Mouse (Mus musculus): Measurements from ENCODE around the gene Slc39a5.
A peak's percentile ranks its signal among the peaks of the same experiment; 100 is the strongest.

DNA sequence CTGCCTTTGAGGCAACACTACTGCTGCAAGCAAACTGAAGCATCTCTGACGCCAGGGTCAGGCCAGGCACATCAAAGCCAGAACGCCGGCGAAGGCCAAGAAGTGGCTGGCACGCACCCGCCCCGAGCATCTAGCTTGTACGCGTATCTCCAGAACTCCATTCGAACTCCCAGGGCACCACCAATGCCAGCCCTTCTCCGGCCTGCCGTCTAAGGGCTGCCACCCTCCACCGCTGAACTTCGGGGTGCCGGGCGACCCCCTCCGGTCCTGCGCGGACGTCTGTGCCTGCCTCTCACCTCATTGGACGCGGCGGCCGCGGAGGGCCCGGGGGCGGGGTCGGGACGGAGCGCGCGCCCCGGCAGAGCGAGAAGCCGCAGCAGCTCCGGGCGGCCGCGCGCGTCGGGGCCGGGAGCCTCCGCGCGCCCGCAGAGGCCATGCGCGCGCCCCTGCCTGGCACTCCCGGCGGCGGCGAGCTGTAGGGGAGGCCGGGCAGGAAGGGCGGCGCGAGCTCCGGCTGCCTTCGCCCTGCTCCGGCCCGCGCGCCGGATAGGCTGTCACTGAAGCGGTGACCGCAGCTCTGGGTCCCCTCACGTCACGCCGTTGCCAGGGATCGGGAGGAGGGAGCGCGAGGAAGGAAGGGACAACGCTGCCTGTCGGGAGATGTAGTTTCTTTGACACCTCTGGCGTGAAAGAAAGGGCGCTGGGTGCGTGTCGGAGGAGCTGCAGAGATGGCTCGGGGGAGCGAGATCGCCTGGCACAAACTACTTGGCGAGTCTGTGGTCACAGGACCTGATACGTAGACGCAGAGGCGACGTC, 32.4 kb downstream of the Slc39a5 start, which contains the start of gene Coq10a:
- TF ChIP-seq CTCF (IDR thresholded peaks at IDR 0.05; ENCODE audit: low read depth, low read length) (no peak), POLR2A (IDR thresholded peaks at IDR 0.05; ENCODE audit: extremely low read depth, insufficient read depth, low read length) (peak; percentile 54; the same call in 1 of the 2 replicates)

Measured in liver, adult 2 months (tissue).